Mouse (Mus musculus) urinary bladder, postnatal 36 days (tissue): ENCODE results near the gene Dst.
A peak's percentile ranks its signal among the peaks of the same experiment; 100 is the strongest.

ENCODE experiments used
- DNase-seq, 2 experiments: peaks; one replicate each; pipeline ENCODE4 v3.0.0; 2022; ENCODE audit warnings: low spot score in 2 of 2, mixed read lengths in 1 of 2

The Dst gene

DNA sequence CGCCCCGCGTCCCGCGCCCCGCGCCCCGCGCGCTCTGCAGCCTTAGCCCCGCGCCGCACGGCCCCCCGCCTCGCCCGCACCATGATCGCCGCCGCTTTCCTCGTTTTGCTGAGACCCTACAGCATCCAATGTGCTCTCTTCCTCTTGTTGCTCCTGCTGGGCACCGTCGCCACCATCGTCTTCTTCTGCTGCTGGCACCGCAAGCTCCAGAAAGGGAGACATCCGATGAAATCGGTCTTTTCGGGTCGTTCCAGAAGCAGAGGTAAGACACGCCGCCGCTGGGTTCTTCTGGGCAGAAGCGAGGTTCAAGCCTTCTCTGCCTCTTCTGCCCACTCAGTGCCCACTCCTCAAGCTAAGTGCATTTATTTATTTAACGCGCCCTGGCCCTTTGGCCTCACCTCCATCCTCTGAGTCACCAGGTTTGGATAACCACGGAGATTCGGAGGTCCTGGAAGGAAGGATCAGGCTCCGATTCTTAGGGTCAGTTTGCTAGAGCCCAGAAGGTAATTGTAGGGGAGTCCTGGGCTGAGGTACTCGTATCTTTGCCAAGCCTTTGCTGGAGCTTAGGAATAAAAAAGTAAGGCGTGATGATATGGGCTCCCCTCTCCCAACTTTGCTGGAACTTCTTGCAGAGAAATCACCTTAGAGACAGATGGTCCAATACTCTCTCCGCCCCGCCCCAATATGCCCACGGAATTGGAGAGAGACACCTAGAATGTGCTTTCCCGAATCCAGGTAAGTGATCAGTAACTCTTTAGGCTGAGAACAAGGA is at the start of gene Dst:
Dst (plus strand) TSS at position 35 of the 772 bp plus-strand sequence.
- DNase-seq = no peak

DNA sequence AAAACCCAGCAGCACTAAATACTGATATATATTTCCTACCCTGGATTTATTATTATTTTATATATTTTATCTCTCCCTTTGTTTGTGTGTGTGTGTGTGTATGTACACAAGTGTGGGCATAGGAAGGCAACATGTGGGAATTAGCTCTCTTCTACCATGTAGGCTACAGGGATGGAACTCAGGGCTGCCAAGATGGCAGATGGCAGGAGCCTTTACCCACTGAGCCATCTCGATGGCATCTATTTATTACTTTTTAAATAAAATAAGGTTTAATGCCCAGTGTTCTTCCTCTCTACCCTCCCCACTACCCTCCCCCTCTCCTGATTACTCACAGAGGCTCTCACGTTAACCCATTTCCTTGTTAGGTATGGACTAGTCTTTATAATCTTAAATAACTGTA is 39.0 kb upstream of the Dst start:
- DNase-seq = no peak

GRCm38 (mm10) chr1:33869437-33869836 is 38.6 kb upstream of the Dst start:
- DNase-seq = no peak

DNA sequence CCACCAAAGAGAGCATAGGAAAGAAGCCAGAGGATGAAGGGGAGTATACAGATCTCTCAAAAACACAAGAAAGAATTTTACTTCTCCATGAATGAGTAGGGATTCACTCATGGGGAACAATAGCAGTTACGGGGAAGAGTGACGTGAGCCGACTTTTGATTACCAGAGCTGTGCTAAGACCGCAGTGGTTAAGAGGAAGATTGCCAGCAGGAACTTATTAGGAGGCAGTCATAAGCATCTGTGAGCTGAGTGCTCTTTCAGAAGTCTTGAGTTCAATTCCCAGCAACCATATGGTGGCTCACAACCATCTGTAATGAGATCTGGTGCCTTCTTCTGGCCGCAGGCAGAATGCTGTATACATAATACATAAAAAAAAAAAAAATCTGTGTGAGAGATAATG is 34.5 kb upstream of the Dst start:
- DNase-seq = no peak

DNA sequence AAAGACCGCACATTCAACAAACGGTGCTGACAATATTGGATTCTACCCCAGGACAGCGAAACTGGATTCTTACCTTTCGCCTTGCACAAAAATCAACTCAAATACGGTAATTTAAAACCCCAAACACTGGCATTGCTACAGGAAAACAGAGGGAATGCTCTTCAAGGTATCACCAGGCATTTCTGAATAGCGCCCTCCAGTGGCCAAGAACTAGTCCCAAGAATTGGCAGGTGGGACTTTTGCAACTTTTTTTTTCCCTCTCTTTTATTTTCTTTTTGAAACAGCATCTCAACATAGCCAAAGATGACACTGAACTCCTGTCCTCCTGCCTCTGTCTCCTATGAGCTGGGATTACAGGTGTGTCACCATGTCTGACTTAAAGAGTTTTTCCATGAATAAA is 32.3 kb upstream of the Dst start:
- DNase-seq = no peak

DNA sequence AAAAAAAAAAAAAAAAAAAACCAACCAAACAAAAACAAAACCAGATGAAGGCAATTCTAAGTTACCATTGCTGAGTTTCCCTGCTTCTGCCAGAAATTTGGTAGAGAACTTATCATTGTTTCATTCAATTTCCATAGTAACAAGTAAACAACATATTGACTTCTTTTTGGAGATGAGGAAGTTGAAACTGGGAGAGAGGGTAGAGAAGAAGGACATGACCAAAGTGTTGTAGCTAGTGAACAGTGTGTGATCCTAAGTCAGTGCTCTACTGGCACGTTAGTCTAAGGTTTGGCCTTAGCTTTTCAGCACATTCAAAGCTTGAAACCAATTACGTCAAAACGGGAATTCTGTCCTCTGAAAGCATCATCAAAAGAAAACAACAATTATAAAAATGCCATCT is 31.6 kb upstream of the Dst start:
- DNase-seq = no peak

DNA sequence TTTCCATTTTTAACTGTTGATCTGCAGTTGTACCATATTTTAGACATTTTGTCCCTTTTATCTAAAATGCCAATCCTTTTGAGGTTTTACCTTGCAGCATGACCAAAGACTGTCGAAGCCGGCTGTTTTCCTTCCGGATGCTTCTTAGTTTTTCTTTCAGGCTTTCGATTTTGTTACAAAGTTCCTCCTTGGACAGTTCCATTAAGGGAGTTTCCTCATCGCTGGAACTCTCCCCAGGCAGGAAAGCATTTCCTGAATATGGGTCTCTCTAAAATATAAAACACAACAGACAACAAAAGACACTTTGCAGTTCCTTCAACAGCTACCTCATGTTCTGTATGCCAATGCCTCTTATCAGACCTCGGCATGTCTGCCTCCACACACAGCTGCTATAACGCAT is 29.9 kb upstream of the Dst start:
- DNase-seq = no peak

DNA sequence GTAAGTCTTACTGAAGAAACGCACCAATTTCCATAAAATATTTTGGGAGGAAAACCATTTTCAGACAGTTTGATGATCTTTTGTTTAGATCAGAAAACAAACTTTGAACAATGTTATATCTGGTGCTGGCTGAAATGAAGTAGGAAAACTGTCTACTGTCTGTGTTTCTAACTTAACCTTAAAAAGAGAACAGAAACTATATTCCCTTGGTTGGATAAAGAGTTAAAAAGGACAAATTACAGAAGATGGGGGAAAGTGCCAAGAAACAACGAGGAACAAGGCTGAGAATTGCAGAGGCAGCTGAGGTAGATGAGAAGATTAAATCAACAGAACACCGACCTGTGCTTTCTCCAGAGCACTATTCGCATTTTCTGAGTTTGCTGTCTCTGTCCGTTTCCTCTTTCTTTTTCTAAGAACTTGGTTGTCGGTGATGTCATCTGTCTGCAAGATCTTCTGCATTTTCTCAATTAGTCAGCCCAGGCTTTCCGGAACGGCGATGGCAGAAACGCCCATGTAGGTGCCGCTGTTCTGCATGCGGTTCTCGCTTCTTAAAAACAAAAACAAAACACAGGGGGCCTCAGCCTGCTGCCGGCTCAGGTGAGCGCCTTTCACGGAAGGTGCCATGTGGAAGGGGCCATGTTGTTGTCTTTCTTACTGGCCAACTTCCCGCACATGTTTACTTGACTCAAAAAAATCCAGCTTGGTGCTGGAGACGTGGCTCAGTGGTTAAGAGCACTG is 24.8 kb upstream of the Dst start:
- peak; percentile 12 to 36 for DNase-seq

DNA sequence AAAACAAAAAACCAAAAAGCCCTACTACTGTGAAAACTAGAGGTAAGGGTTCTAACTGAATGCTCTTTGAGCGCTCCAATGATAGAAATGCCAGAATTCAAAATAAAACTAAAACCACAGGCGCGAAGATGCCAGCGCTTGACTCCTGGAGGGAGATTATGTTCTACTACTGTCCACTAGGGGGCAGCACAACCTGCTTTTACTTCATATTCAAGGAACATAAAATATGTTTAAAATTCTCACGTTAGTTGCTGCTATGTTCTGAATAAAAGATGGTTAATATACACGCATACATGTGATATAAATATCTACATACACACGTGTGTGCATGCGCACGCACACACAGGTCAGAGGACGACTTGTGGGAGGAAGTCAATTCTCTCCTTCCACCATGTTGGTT is 15.2 kb upstream of the Dst start:
- peak in 1 of 2 experiments; percentile 41 for DNase-seq

- no peak for DNase-seq
Observed at GRCm38 (mm10) chr1:33896116-33896515, 11.9 kb upstream of the Dst start.

DNA sequence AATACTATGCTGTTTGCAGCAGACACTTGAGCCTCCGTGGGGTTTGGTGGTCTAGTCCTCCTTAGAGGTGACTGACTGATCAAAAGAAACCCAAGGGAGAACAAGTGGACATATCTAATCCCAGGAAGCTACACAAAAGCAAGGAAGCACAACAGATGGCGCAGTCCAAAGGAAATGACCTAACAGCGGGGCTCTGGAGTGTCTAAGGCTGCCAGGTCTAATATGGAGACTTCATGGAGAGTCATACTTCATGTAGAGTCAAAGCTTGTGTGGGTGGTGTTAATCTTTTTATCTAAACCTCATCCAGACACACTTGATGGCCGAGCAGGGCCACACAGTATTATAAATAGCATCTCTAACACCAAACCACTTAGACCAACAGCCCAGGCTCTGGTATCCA is 11.4 kb upstream of the Dst start:
- no peak for DNase-seq

DNA sequence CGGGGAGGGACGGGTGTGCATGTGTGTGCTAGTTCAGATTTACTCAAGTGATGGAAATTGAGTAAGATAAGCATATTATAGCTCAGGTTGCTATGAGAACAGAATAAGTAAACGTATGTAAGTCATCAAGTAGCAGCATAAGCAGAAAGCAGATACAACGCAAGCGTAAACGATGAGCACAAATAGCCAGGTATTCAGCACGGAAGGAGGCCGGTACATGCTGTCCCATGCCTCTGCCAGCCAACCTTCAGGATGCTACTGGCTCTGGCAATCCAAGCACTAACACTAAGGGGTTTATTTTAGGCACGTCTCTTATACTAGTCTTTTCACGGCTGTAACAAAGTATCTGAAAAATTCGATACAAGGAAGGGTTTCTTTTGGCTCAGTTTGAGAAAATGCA is 10.6 kb upstream of the Dst start:
- DNase-seq = no peak

- DNase-seq = no peak
Observed at GRCm38 (mm10) chr1:33898373-33898772, 9.7 kb upstream of the Dst start.

GRCm38 (mm10) chr1:33900175-33900574 is 7.8 kb upstream of the Dst start:
- DNase-seq = peak in 1 of 2 experiments; percentile 16

DNA sequence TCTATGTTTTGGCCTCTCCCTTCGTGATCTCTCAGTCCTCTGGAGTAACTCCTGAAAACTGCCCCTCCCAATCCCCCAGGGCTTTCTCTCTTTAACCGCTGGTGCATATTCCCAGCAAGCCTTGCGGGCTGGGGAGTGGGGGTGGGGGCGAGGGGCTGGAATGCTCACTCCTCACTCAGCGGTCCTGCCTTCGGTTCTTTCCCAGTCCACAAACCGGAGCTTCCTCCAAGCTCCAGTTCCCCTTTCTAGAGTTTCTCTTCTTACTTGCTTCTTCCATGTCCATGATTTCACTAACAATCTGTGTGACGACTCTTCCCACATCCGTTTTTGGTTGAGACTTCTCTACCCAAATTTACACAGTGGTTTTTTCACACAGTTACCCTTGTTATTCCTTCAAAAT is 4.4 kb upstream of the Dst start:
- no peak for DNase-seq

- no peak for DNase-seq
Observed at GRCm38 (mm10) chr1:33906216-33906615, 1.8 kb upstream of the Dst start.

DNA sequence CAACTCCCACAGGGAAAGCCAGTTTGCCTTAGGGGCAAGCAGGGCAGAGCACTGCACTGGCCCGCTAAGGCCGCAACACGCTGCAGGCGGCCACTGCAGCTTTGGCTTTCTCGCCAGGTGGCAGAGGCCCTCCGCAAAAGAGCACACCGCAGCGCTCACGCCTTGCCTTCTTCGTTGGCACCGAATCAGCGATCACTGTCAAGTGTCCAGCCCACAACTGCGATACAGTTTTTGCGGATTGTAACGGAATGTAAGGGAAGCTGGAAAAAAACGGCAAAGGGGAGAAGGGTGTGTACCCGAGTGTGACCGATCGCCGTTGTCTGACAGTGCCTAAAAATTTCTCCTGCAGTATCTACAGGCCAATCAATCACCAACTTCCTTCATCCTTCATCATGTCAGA is 1.1 kb upstream of the Dst start:
- no peak for DNase-seq

GRCm38 (mm10) chr1:33907421-33908190 is 419 bp upstream of the Dst start, which contains the start of gene Bend6:
TSS of gene Bend6 (minus strand) at chr1:33907816.
- peak; percentile 52 to 57 for DNase-seq

DNA sequence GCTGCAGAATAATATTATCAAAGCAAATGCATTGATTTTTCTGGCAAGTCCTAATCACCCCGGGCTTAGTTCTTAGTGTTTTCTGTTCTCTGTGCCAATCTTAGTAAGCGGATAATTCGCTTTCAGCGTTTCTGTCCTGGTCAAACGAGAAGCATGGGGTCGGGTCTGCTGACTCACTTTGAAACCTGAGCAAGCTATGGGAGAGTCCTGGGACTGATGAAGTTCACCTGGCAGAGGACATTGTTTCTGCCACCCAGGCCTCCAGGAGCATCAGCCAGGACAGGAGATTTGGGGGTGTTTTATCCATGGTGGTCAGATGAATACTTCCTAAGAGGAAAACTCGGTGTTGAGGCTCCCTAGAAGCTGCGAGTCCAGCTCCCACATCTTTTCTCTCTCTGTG is 3.6 kb downstream of the Dst start:
- DNase-seq = no peak

DNA sequence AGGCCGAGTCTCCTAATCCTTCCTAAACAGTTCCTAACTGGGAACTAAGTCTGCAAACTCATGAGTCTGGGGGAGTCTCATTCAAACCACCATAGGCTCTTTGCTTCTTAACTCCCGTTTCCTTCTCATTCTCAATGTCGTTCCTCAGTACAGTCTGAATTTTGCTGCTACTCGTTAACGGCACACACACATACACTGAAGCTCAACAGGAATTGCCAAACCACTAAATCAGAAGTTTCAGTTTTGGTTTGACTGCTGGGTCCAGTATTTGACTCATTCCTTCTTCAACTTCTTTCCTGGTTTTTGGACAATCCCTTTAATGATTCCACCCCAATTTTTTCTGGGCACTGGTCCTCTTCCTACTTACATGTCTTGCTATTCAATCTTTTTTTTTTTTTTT is 8.5 kb downstream of the Dst start:
- no peak for DNase-seq

GRCm38 (mm10) chr1:33922975-33923374 is 14.9 kb downstream of the Dst start:
- DNase-seq = no peak

GRCm38 (mm10) chr1:33925283-33925682 is 17.3 kb downstream of the Dst start:
- DNase-seq = no peak

- DNase-seq = no peak
Observed at GRCm38 (mm10) chr1:33927466-33927865, 19.4 kb downstream of the Dst start.
